Mouse (Mus musculus) ES-Bruce4 (cell line): ENCODE results near the gene Lrrn4cl. TPM values are rescaled to one million over a fixed set of nuclear protein-coding genes. Genes with fewer than 3 reads are reported as not detected.
A peak's percentile ranks its signal among the peaks of the same experiment; 100 is the strongest.

Experiments
- H3K27ac ChIP-seq: 2 replicates; pipeline ENCODE4 v1.5.1; 2012; ENCODE audit warnings: low read length, inconsistent platforms; ENCODE audit not compliant: insufficient read depth
- H3K27me3 ChIP-seq: 2 replicates; pipeline ENCODE4 v1.6.1; 2012; ENCODE audit warnings: mild to moderate bottlenecking, low read length, inconsistent platforms; ENCODE audit not compliant: control insufficient read depth, poor library complexity, insufficient read depth, severe bottlenecking
- H3K36me3 ChIP-seq: 2 replicates; pipeline ENCODE4 v1.6.1; 2012; ENCODE audit warnings: inconsistent platforms, mild to moderate bottlenecking, low read length, moderate library complexity; ENCODE audit not compliant: control insufficient read depth, poor library complexity, insufficient read depth, severe bottlenecking
- H3K4me1 ChIP-seq: one replicate; pipeline ENCODE4 v1.8.1; 2011; ENCODE audit warnings: low read length; ENCODE audit not compliant: control insufficient read depth, insufficient read depth
- H3K4me3 ChIP-seq: 2 replicates; pipeline ENCODE4 v1.5.1; 2011; ENCODE audit warnings: low read depth, mild to moderate bottlenecking, low read length
- H3K9ac ChIP-seq: 2 replicates; pipeline ENCODE4 v1.6.1; 2012; ENCODE audit warnings: low read depth, mild to moderate bottlenecking, inconsistent platforms; ENCODE audit not compliant: poor library complexity, severe bottlenecking
- H3K9me3 ChIP-seq: replicated peaks from 2 replicates; pipeline ENCODE4 v1.6.1; 2012; ENCODE audit warnings: mild to moderate bottlenecking, low read length, inconsistent platforms; ENCODE audit not compliant: control insufficient read depth, poor library complexity, insufficient read depth, severe bottlenecking
- CTCF ChIP-seq: IDR thresholded peaks from one replicate; pipeline ENCODE4 v1.8.1; 2011; ENCODE audit warnings: low read depth, low read length
- EP300 ChIP-seq: IDR thresholded peaks from 2 replicates; pipeline ENCODE4 v1.6.1; 2011; ENCODE audit warnings: low read depth, low read length; ENCODE audit not compliant: insufficient read depth
- POLR2A ChIP-seq: IDR thresholded peaks from one replicate; pipeline ENCODE4 v1.8.1; 2011; ENCODE audit warnings: low read length; ENCODE audit not compliant: insufficient read depth
- polyA plus RNA-seq: library from polyadenylated mRNA; stranded (reverse); fragments of >200 nt; gene quantifications from 2 replicates; pipeline ENCODE4 v1.2.4, GENCODE M21; 2011; ENCODE audit warnings: low read depth; ENCODE audit not compliant: missing spikeins, insufficient read depth, insufficient read length

The Lrrn4cl gene
- polyA plus RNA-seq, 1 experiment: 2.1 TPM

- TF ChIP-seq CTCF: no peak
- TF ChIP-seq EP300: no peak
- TF ChIP-seq POLR2A: no peak
- Histone ChIP-seq H3K4me3 (no peak overlapping the region), H3K9me3 (no peaks in the 10 kb centered on the region), H3K27ac (no peak overlapping the region), H3K27me3 (no peaks in the 10 kb centered on the region), H3K9ac (peak overlapping the region; percentile 94), H3K36me3 (peaks cover 36% of the 10 kb centered on the region), H3K4me1 (no peaks in the 10 kb centered on the region)
Measured at GRCm38 (mm10) chr19:8899079-8899478, 48.5 kb downstream of the Lrrn4cl start.

- no peaks in the 10 kb centered on the region for H3K4me1 ChIP-seq
- H3K27me3 ChIP-seq: no peaks in the 10 kb centered on the region
- peaks cover 56% of the 10 kb centered on the region for H3K36me3 ChIP-seq
- no peak overlapping the region for H3K9ac ChIP-seq
- TF ChIP-seq CTCF (no peak), EP300 (no peak), POLR2A (no peak)
- no peak overlapping the region for H3K27ac ChIP-seq
- H3K9me3 ChIP-seq: no peaks in the 10 kb centered on the region
- no peak overlapping the region for H3K4me3 ChIP-seq
Measured at GRCm38 (mm10) chr19:8903412-8903811, 52.8 kb downstream of the Lrrn4cl start.

Other genes starting within 250 kb of the Lrrn4cl start
- gene Slc22a6, start 232.7 kb upstream of the Lrrn4cl start, polyA plus RNA-seq: not detected in 2 replicates
- gene Chrm1, start 187.0 kb upstream of the Lrrn4cl start, polyA plus RNA-seq: not detected in 2 replicates
- 170 TPM in 2 replicates for gene Slc3a2, start 127.4 kb upstream of the Lrrn4cl start, polyA plus RNA-seq
- 81.1 and 97.0 TPM in 2 replicates for gene Wdr74, start 114.9 kb upstream of the Lrrn4cl start, polyA plus RNA-seq
- 2.2 TPM in 1 of 2 replicates, not detected in the other for gene 1700092M07Rik, start 110.0 kb upstream of the Lrrn4cl start, polyA plus RNA-seq
- gene Stx5a, start 109.4 kb upstream of the Lrrn4cl start, polyA plus RNA-seq: 45.6 and 47.1 TPM in 2 replicates
- gene Nxf1, start 93.7 kb upstream of the Lrrn4cl start, polyA plus RNA-seq: 122 and 200 TPM in 2 replicates
- 21.4 and 23.4 TPM in 2 replicates for gene Tmem223, start 79.8 kb upstream of the Lrrn4cl start, polyA plus RNA-seq
- gene Tmem179b, start 76.3 kb upstream of the Lrrn4cl start, polyA plus RNA-seq: 29.0 and 34.5 TPM in 2 replicates
- gene Taf6l, start 64.4 kb upstream of the Lrrn4cl start, polyA plus RNA-seq: 17.1 and 17.7 TPM in 2 replicates
- gene Polr2g, start 52.2 kb upstream of the Lrrn4cl start, polyA plus RNA-seq: 98.2 and 103 TPM in 2 replicates
- 3.1 and 4.1 TPM in 2 replicates for gene Zbtb3, start 48.2 kb upstream of the Lrrn4cl start, polyA plus RNA-seq
- gene Ttc9c, start 31.4 kb upstream of the Lrrn4cl start, polyA plus RNA-seq: 77.3 and 84.9 TPM in 2 replicates
- 105 and 108 TPM in 2 replicates for gene Hnrnpul2, start 30.8 kb upstream of the Lrrn4cl start, polyA plus RNA-seq
- 74.8 and 87.2 TPM in 2 replicates for gene AC129217.1, start 21.0 kb upstream of the Lrrn4cl start, polyA plus RNA-seq
- gene Bscl2, start 13.3 kb upstream of the Lrrn4cl start, polyA plus RNA-seq: 32.3 and 36.2 TPM in 2 replicates
- 28.3 and 29.7 TPM in 2 replicates for gene Gng3, start 11.6 kb upstream of the Lrrn4cl start, polyA plus RNA-seq
- 189 and 201 TPM in 2 replicates for gene Ubxn1, start 20.7 kb downstream of the Lrrn4cl start, polyA plus RNA-seq
- gene Uqcc3, start 30.2 kb downstream of the Lrrn4cl start, polyA plus RNA-seq: 14.4 and 14.9 TPM in 2 replicates
- gene Lbhd1, start 33.0 kb downstream of the Lrrn4cl start, polyA plus RNA-seq: 10.1 and 13.4 TPM in 2 replicates
- gene Gm49403, start 33.2 kb downstream of the Lrrn4cl start, polyA plus RNA-seq: not detected in 2 replicates
- gene 1810009A15Rik, start 38.1 kb downstream of the Lrrn4cl start, polyA plus RNA-seq: 162 and 172 TPM in 2 replicates
- gene Gm49416, start 38.2 kb downstream of the Lrrn4cl start, polyA plus RNA-seq: 11.9 and 24.8 TPM in 2 replicates
- gene Ints5, start 42.2 kb downstream of the Lrrn4cl start, polyA plus RNA-seq: 23.1 and 26.7 TPM in 2 replicates
- 183 and 184 TPM in 2 replicates for gene Ganab, start 47.3 kb downstream of the Lrrn4cl start, polyA plus RNA-seq
- 26.6 and 26.8 TPM in 2 replicates for gene B3gat3, start 69.6 kb downstream of the Lrrn4cl start, polyA plus RNA-seq
- 1.6 and 2.2 TPM in 2 replicates for gene Rom1, start 78.6 kb downstream of the Lrrn4cl start, polyA plus RNA-seq
- gene Eml3, start 78.8 kb downstream of the Lrrn4cl start, polyA plus RNA-seq: 19.2 and 20.4 TPM in 2 replicates
- gene Mta2, start 91.1 kb downstream of the Lrrn4cl start, polyA plus RNA-seq: 106 and 108 TPM in 2 replicates
- 26.4 and 30.1 TPM in 2 replicates for gene Tut1, start 103.1 kb downstream of the Lrrn4cl start, polyA plus RNA-seq
- gene Eef1g, start 116.3 kb downstream of the Lrrn4cl start, polyA plus RNA-seq: 1,175 and 1,274 TPM in 2 replicates
- 162 and 163 TPM in 2 replicates for gene Ahnak, start 138.5 kb downstream of the Lrrn4cl start, polyA plus RNA-seq
- gene Scgb1a1, start 237.2 kb downstream of the Lrrn4cl start, polyA plus RNA-seq: not detected in 2 replicates